Mouse (Mus musculus): ENCODE data around the gene Pla2r1.

The Pla2r1 gene

DNA sequence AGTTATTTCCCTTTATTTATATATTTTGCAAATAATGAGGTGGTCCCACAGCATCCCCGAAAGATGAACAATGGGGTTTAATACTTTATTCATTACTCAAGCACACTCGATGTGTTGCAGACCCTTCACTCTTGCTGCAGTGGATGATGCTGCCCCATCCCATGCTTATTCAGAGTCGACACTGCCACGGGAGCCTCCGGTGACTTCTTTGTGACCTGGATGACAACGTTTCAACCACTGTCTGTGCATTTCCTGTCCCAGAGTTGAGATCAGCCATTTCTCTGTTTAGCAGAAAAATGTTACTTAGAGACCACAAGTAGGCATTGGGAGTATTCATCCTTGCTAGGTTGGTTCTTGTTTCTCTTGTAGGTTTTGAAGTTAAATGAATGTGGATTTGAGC is 159.3 kb downstream of the Pla2r1 start:
- DNase-seq, result no peak

DNA sequence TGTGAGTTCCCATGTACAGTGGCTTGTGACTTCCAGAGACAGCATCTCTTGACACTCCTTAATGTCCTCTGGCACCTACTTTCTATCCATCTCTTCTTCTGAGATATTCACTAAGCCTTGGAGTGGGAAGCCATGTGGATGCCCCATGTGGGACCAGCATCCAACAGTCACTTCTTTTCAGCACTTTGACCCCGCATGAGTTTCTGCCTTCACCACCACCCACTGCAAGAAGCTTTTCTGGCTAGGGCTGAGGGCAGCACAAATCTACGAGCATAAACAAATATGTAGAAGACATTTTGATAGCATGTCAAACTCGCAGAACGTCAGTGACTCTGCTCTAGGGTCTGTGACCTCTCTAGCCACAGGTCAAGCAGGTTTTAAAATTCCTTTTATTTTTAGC is 160.8 kb downstream of the Pla2r1 start:
- DNase-seq, result no peak

GRCm38 (mm10) chr2:60387363-60387762 is 165.7 kb downstream of the Pla2r1 start:
- DNase-seq, result no peak

GRCm38 (mm10) chr2:60386835-60387234 is 166.3 kb downstream of the Pla2r1 start:
- DNase-seq, result no peak

GRCm38 (mm10) chr2:60384763-60385085 is 168.4 kb downstream of the Pla2r1 start:
- DNase-seq, result no peak

DNA sequence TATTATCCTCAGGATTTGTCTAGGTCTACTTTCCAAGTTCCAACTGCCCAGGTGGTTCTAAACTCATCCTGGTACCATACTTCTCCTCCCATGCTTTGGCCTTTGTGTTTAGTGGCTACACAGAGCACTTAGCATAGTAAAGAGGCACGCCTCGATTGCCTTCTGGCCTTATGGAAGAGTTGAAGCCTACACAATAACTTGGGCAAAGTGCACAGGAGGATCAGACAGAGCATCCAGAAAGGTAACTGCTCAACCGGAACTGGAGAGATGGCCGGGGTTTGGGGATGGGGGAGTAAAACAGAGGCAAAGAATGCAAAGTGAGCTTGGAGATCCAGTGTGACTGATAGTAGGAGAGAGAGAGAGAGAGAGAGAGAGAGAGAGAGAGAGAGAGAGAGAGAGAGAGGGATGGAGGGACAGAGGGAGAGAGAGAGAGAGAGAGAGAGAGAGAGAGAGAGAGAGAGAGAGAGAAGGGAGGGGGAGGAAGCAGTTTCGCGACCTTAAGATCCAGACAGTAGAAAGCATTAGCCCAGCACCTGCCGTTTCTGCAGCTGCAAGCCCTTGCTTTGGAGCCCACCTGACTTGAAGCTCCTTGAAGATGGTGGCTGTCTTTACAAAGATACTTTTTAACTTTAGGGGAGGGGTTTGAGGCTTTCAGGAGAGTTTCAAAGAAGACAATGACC is 168.9 kb downstream of the Pla2r1 start:
- DNase-seq, result no peak

- peak; percentile 86 for DNase-seq
These were observed 170.0 kb downstream of the Pla2r1 start, which contains the start of gene Ly75 for GRCm38 (mm10) chr2:60382858-60383669. Gene Ly75 (minus strand): TSS chr2:60383303.

- no peak for DNase-seq
These were observed 170.8 kb downstream of the Pla2r1 start for GRCm38 (mm10) chr2:60382346-60382745.

DNA sequence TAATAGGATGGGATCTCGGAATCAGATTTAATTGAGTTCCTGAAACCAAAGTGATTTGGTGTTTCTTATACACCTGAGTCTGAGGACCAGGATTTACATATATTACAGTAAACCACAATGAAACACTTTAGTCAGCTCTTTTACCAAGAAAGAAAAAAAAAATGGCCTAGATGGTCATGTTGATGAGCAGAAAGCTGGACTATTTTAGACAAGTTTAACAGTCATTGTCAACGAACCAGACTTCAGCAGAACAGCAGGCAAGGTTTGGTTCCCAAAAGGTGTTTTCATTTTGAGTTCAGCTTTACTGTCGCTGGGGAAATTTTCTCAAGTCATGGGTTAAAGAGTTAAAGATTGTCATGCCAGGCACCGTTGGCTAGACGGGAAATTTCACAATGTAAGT is 175.8 kb downstream of the Pla2r1 start:
- no peak for DNase-seq

GRCm38 (mm10) chr2:60375608-60376107 is 177.4 kb downstream of the Pla2r1 start:
- no peak for DNase-seq

DNA sequence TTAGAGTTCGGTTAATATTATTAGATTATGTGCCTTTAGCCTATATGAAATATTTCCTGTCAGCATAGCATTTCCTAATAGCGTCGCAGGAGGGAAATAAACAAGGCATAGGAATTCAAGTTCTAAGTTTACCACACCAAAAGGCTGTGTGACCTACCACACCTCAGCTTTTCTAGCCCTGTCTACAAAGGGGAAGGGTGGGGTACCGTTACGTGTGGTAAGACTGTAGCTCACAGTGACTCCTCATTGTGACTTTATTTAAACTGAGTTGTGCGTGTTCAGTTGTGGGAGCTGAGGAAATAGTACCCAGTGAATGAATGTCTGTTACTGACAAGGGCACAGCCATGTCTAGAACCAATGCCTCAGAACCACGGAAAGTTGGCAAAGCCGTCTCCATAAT is 178.0 kb downstream of the Pla2r1 start:
- no peak for DNase-seq

DNA sequence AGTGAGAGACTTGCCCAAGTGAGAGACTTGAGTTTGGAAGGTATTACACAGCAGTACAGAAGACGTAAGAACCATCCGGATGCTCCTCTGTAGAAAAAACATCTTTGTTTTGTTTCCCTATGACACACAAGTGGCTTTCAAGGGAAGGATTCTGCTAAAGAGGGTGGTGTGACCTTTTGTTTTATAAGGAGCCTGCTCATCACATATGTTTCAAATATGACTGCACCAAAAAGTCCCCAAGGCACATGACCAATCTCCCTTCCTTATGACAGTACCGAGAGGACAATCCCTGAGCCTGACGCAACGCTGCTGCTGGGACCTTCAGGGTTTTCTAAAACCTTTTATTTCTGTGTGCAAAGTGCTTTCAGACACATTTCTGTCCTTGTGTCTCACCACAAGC is 182.9 kb downstream of the Pla2r1 start:
- no peak for DNase-seq

DNA sequence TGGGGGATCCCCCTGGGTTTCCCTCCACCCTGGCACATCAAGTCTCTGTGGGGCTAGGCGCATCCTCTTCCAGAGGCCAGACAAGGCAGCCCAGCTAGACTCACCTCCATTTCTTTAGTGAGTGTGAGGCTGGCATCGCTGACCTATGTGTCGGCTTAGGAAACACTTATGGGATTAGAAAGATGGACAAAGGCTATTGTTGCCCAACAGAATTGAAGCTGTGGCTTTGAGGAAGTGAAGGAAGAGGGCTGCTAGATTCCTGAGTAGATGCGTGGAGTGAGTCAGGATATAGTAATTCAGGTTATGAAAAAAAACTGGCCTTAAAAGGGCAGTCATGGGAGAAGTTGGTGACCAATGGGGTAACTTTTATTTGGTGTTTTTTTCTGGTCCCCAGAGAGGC is 183.7 kb downstream of the Pla2r1 start:
- DNase-seq, result no peak

DNA sequence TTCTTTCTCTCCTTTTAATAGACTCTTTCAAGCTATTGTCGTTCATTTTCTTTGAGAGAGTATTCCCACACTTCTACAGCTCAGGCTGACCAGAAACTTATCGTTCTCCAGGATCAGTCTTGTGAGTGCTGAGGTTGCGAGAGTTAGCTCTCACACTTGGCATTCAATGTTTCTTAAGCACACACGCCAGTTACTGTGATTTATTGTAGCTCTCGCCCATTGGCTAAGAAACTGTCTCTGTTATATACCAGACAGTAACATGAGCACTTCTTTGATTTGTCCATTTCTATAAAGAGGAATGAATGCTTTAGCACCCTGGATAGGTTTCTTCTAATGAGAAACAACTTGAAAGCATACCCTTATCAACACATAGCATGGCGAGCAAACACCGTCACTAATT is 185.2 kb downstream of the Pla2r1 start:
- no peak for DNase-seq
